Comparison of ENCODE assay signal across 23 mouse cellular contexts in the genomic region with DNA sequence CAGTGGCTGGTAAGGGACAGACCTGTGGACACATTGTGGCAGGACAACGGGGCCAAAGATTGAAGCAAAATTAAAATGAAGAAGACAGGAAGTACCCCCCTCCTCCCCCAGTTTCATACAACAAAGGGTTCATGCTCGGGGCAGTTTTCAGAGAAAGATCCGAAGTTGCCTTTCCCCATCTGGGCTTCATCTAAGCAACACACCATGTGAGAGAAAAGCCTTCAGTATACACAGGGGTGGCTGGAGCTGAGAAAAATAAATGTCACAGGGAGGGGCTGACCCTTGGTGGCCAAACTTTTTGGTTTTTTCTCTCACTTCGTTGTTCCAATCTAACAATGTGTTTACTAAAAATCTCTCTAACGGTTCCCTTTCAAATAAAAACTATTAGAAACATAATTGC.
"Had no signal": no experiment of that assay in that cellular context is flagged by ENCODE, and none has a peak within 500 bp of the region (broad histone marks: within the 10 kb centered on the region; RNA-seq: fewer than 3 reads in every experiment).

No protein-coding gene starts in this region.

- H3K4me3 ChIP-seq: heart, embryonic 10.5 days; heart, embryonic 12.5 days; hindbrain, embryonic 13.5 days; hindbrain, embryonic 15.5 days; kidney, embryonic 15.5 days; limb, embryonic 13.5 days; limb, embryonic 15.5 days had no signal

- DNase-seq: gastrocnemius, postnatal 14 days; gastrocnemius, postnatal 36 days; heart, adult 18-20 months; heart, postnatal 14 days; heart, postnatal 36 days; kidney, adult 11 months; kidney, adult 2 months; kidney, adult 9 months; kidney, postnatal 14 days; kidney, postnatal 36 days; layer of hippocampus, adult 9-11 months; layer of hippocampus, postnatal 36 days; left cerebral cortex, postnatal 4 days had no signal

- H3K4me1 ChIP-seq: heart, embryonic 10.5 days; hindbrain, embryonic 13.5 days; hindbrain, embryonic 15.5 days; kidney, embryonic 15.5 days; limb, embryonic 13.5 days; limb, embryonic 15.5 days had no signal

- H3K9me3 ChIP-seq: heart, embryonic 10.5 days; heart, embryonic 12.5 days; hindbrain, embryonic 13.5 days; hindbrain, embryonic 15.5 days; kidney, embryonic 15.5 days; limb, embryonic 13.5 days; limb, embryonic 15.5 days had no signal

- H3K9ac ChIP-seq: heart, embryonic 12.5 days; hindbrain, embryonic 13.5 days; hindbrain, embryonic 15.5 days; kidney, embryonic 15.5 days; limb, embryonic 13.5 days; limb, embryonic 15.5 days had no signal

- H3K4me2 ChIP-seq: heart, embryonic 12.5 days; hindbrain, embryonic 13.5 days; hindbrain, embryonic 15.5 days; kidney, embryonic 15.5 days; limb, embryonic 13.5 days; limb, embryonic 15.5 days had no signal

- H3K27me3 ChIP-seq: heart, embryonic 12.5 days; hindbrain, embryonic 13.5 days; hindbrain, embryonic 15.5 days; kidney, embryonic 15.5 days; limb, embryonic 13.5 days; limb, embryonic 15.5 days had no signal

- H3K36me3 ChIP-seq: heart, embryonic 10.5 days; heart, embryonic 12.5 days; hindbrain, embryonic 13.5 days; hindbrain, embryonic 15.5 days; kidney, embryonic 15.5 days; limb, embryonic 13.5 days; limb, embryonic 15.5 days had no signal

- ATAC-seq: hindbrain, postnatal 0 days; intestine, embryonic 16.5 days had no signal

- H3K27ac ChIP-seq: heart, embryonic 10.5 days; hindbrain, embryonic 13.5 days; hindbrain, embryonic 15.5 days; hindbrain, postnatal 0 days; kidney, embryonic 15.5 days; kidney, postnatal 0 days; limb, embryonic 13.5 days; limb, embryonic 15.5 days had no signal
